Comparison of ENCODE assay signal across 10 mouse cellular contexts in the genomic region with DNA sequence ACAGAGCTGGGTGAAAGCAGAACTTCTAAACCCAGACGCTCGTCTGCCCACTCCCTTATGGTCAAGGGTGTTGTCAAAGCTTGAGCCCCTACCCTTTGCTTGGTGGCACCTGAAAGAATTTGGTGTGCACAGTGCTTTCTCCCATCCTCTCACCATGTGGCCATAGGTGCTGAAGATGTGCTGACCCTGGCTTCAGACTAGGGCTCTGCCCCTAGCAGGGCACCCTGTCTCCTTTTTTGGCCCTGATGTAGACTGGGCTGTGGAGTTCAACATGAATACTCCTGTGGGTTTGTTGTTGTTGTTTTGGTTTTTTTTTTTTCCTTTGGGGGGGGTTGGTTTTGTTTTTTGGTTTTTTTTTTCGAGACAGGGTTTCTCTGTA. TPM values are rescaled to one million over a fixed set of nuclear protein-coding genes. Genes with fewer than 3 reads are reported as not detected.
DNase-seq lines count a peak whose midpoint lies in the region; ATAC-seq lines count a peak whose summit lies in the region.
"Had no signal": no experiment of that assay in that cellular context is flagged by ENCODE, and none has a peak within 500 bp of the region (broad histone marks: within the 10 kb centered on the region; RNA-seq: fewer than 3 reads in every experiment).

No protein-coding gene starts in this region.

- 29% methylated on average over 3 of the region's 3 CpGs for WGBS in kidney, embryonic 14.5 days
- 22% methylated on average over 3 of the region's 3 CpGs for WGBS in kidney, embryonic 16.5 days
- 24% methylated on average over 3 of the region's 3 CpGs for WGBS in embryonic facial prominence, embryonic 12.5 days
- WGBS in forebrain, embryonic 16.5 days, result 27% methylated on average over 3 of the region's 3 CpGs
- 23% methylated on average over 3 of the region's 3 CpGs for WGBS in midbrain, embryonic 14.5 days

- no peak overlapping the region for H3K27ac ChIP-seq in kidney, embryonic 14.5 days (ENCODE audit: low read depth, low read length)
- H3K27ac ChIP-seq in kidney, embryonic 16.5 days (ENCODE audit: low read length), result no peak overlapping the region
- no peak overlapping the region for H3K27ac ChIP-seq in embryonic facial prominence, embryonic 12.5 days
- no peak overlapping the region for H3K27ac ChIP-seq in forebrain, embryonic 16.5 days (ENCODE audit: low read length)
- H3K27ac ChIP-seq in midbrain, embryonic 14.5 days (replicated peaks; ENCODE audit: low read depth, low read length), result 0 out of 2 replicates have a peak overlapping the region, but pooled peaks have one; percentile 4

- peaks cover 15% of the 10 kb centered on the region for H3K9me3 ChIP-seq in kidney, embryonic 14.5 days (ENCODE audit: control insufficient read depth, low read length)
- peaks cover 17% of the 10 kb centered on the region for H3K9me3 ChIP-seq in kidney, embryonic 16.5 days (ENCODE audit: low read length)
- peaks cover 15% of the 10 kb centered on the region for H3K9me3 ChIP-seq in embryonic facial prominence, embryonic 12.5 days
- H3K9me3 ChIP-seq in forebrain, embryonic 16.5 days (ENCODE audit: control insufficient read depth, low read length), result peaks cover 9% of the 10 kb centered on the region
- peaks cover 14% of the 10 kb centered on the region for H3K9me3 ChIP-seq in midbrain, embryonic 14.5 days (ENCODE audit: control insufficient read depth, low read length)

- no peak overlapping the region for H3K4me3 ChIP-seq in kidney, embryonic 14.5 days (ENCODE audit: low read length)
- H3K4me3 ChIP-seq in kidney, embryonic 16.5 days (ENCODE audit: low read length), result no peak overlapping the region
- no peak overlapping the region for H3K4me3 ChIP-seq in embryonic facial prominence, embryonic 12.5 days
- no peak overlapping the region for H3K4me3 ChIP-seq in forebrain, embryonic 16.5 days (replicated peaks; ENCODE audit: low read length)
- no peak overlapping the region for H3K4me3 ChIP-seq in midbrain, embryonic 14.5 days (replicated peaks; ENCODE audit: low read depth, low read length)

- no peaks in the 10 kb centered on the region for H3K4me1 ChIP-seq in kidney, embryonic 14.5 days (ENCODE audit: control insufficient read depth, insufficient read depth, low read length)
- no peaks in the 10 kb centered on the region for H3K4me1 ChIP-seq in kidney, embryonic 16.5 days (ENCODE audit: insufficient read depth, low read length)
- no peaks in the 10 kb centered on the region for H3K4me1 ChIP-seq in embryonic facial prominence, embryonic 12.5 days
- peaks cover 2% of the 10 kb centered on the region; the same call in 1 of the 2 replicates for H3K4me1 ChIP-seq in forebrain, embryonic 16.5 days (replicated peaks; ENCODE audit: control insufficient read depth, insufficient read depth, low read length)
- H3K4me1 ChIP-seq in midbrain, embryonic 14.5 days (ENCODE audit: control insufficient read depth, insufficient read depth, low read length), result no peaks in the 10 kb centered on the region

- intact Hi-C loops in left cerebral cortex, postnatal 10 days (cut with DNase I), result no loop called here

- no peaks in the 10 kb centered on the region for H3K36me3 ChIP-seq in kidney, embryonic 14.5 days (ENCODE audit: control insufficient read depth, insufficient read depth, low read length)
- peaks cover 8% of the 10 kb centered on the region; the same call in 1 of the 2 replicates for H3K36me3 ChIP-seq in kidney, embryonic 16.5 days (ENCODE audit: insufficient read depth, low read length)
- H3K36me3 ChIP-seq in embryonic facial prominence, embryonic 12.5 days, result no peaks in the 10 kb centered on the region
- peaks cover 35% of the 10 kb centered on the region for H3K36me3 ChIP-seq in forebrain, embryonic 16.5 days (ENCODE audit: control insufficient read depth, insufficient read depth)
- peaks cover 59% of the 10 kb centered on the region for H3K36me3 ChIP-seq in midbrain, embryonic 14.5 days (ENCODE audit: control insufficient read depth, insufficient read depth, low read length)

- H3K4me2 ChIP-seq in kidney, embryonic 14.5 days (replicated peaks; ENCODE audit: low read depth, low read length), result no peak overlapping the region
- no peak overlapping the region for H3K4me2 ChIP-seq in kidney, embryonic 16.5 days (replicated peaks; ENCODE audit: low read depth, low read length)
- peak overlapping the region; percentile 40; the same call in 1 of the 2 replicates for H3K4me2 ChIP-seq in embryonic facial prominence, embryonic 12.5 days (replicated peaks)
- H3K4me2 ChIP-seq in forebrain, embryonic 16.5 days (ENCODE audit: low read length), result no peak overlapping the region
- no peak overlapping the region for H3K4me2 ChIP-seq in midbrain, embryonic 14.5 days (ENCODE audit: low read length)

- H3K27me3 ChIP-seq in kidney, embryonic 14.5 days (ENCODE audit: control insufficient read depth, insufficient read depth, low read length), result no peaks in the 10 kb centered on the region
- no peaks in the 10 kb centered on the region for H3K27me3 ChIP-seq in kidney, embryonic 16.5 days (ENCODE audit: insufficient read depth, low read length)
- no peaks in the 10 kb centered on the region for H3K27me3 ChIP-seq in embryonic facial prominence, embryonic 12.5 days
- H3K27me3 ChIP-seq in forebrain, embryonic 16.5 days (replicated peaks; ENCODE audit: control insufficient read depth, insufficient read depth, low read length), result no peaks in the 10 kb centered on the region
- H3K27me3 ChIP-seq in midbrain, embryonic 14.5 days (ENCODE audit: control insufficient read depth, insufficient read depth, low read length), result no peaks in the 10 kb centered on the region

- ATAC-seq in kidney, embryonic 14.5 days (ENCODE audit: low FRiP score, low TSS enrichment), result 0 out of 2 replicates have a peak, but pooled peaks have one; percentile 6
- ATAC-seq in kidney, embryonic 16.5 days (ENCODE audit: low FRiP score, low TSS enrichment), result no peak
- no peak for ATAC-seq in embryonic facial prominence, embryonic 12.5 days (ENCODE audit: insufficient number of reproducible peaks, insufficient read depth, low FRiP score, low TSS enrichment)
- peak; percentile 21 for ATAC-seq in forebrain, embryonic 16.5 days
- ATAC-seq in midbrain, embryonic 14.5 days (ENCODE audit: low FRiP score, low TSS enrichment), result peak; percentile 16; the same call in 1 of the 2 replicates

- no peak for DNase-seq in midbrain, embryonic 14.5 days
- no peak for DNase-seq in left cerebral cortex, postnatal 10 days (ENCODE audit: extremely low spot score in 1 of 2, low spot score in 2 of 2)
- no peak for DNase-seq in kidney, adult 9 months
- no peak for DNase-seq in adrenal gland, adult (ENCODE audit: inconsistent age in 2 of 2, low spot score in 1 of 2)

- H3K9ac ChIP-seq in kidney, embryonic 14.5 days (ENCODE audit: low read depth, low read length), result no peak overlapping the region
- H3K9ac ChIP-seq in kidney, embryonic 16.5 days (replicated peaks; ENCODE audit: low read length), result no peak overlapping the region
- no peak overlapping the region for H3K9ac ChIP-seq in embryonic facial prominence, embryonic 12.5 days
- H3K9ac ChIP-seq in forebrain, embryonic 16.5 days (replicated peaks; ENCODE audit: low read depth, low read length), result no peak overlapping the region
- no peak overlapping the region for H3K9ac ChIP-seq in midbrain, embryonic 14.5 days (replicated peaks; ENCODE audit: low read length)

RNA-seq across cellular contexts. Expression of a gene that starts 0.6 kb away (rescaled TPM):
- polyA plus RNA-seq in kidney, embryonic 14.5 days (2014; fragmentation: Nextera tagmentation; extraction: Ambion mirVana), result 24.2 and 35.7 TPM in 2 replicates
- polyA plus RNA-seq in kidney, embryonic 16.5 days (2015; fragmentation: Nextera tagmentation; extraction: Ambion mirVana), result 43.7 and 44.4 TPM in 2 replicates
- 42.2 and 42.7 TPM in 2 replicates for polyA plus RNA-seq in embryonic facial prominence, embryonic 12.5 days (2016; fragmentation: Nextera tagmentation; extraction: Ambion mirVana)
- polyA plus RNA-seq in forebrain, embryonic 16.5 days (2015; fragmentation: Nextera tagmentation; extraction: Ambion mirVana), result 43.9 and 48.3 TPM in 2 replicates
- polyA plus RNA-seq in midbrain, embryonic 14.5 days (2014; fragmentation: Nextera tagmentation; extraction: Ambion mirVana), result 42.0 and 48.2 TPM in 2 replicates
- total RNA-seq in left cerebral cortex, postnatal 10 days (2021), result 10 to 100 TPM; 75.4 to 77.6 TPM

RNA-seq across cellular contexts. Expression of a gene that starts 11.5 kb away (rescaled TPM):
- polyA plus RNA-seq in kidney, embryonic 14.5 days (2014; fragmentation: Nextera tagmentation; extraction: Ambion mirVana), result 1.2 and 1.9 TPM in 2 replicates
- 4.8 and 11.2 TPM in 2 replicates for polyA plus RNA-seq in kidney, embryonic 16.5 days (2015; fragmentation: Nextera tagmentation; extraction: Ambion mirVana)
- 147 and 201 TPM in 2 replicates for polyA plus RNA-seq in embryonic facial prominence, embryonic 12.5 days (2016; fragmentation: Nextera tagmentation; extraction: Ambion mirVana)
- polyA plus RNA-seq in forebrain, embryonic 16.5 days (2015; fragmentation: Nextera tagmentation; extraction: Ambion mirVana), result 1,828 and 2,004 TPM in 2 replicates
- 2,028 and 2,035 TPM in 2 replicates for polyA plus RNA-seq in midbrain, embryonic 14.5 days (2014; fragmentation: Nextera tagmentation; extraction: Ambion mirVana)
- total RNA-seq in left cerebral cortex, postnatal 10 days (2021), result 1,000 to 10,000 TPM; 1,287 to 1,390 TPM

RNA-seq across cellular contexts. Expression of a gene that starts 15.9 kb away (rescaled TPM):
- not detected in 2 replicates for polyA plus RNA-seq in kidney, embryonic 14.5 days (2014; fragmentation: Nextera tagmentation; extraction: Ambion mirVana)
- not detected in 2 replicates for polyA plus RNA-seq in kidney, embryonic 16.5 days (2015; fragmentation: Nextera tagmentation; extraction: Ambion mirVana)
- 0.15 and 0.17 TPM in 2 replicates for polyA plus RNA-seq in embryonic facial prominence, embryonic 12.5 days (2016; fragmentation: Nextera tagmentation; extraction: Ambion mirVana)
- 0.09 and 0.12 TPM in 2 replicates for polyA plus RNA-seq in forebrain, embryonic 16.5 days (2015; fragmentation: Nextera tagmentation; extraction: Ambion mirVana)
- polyA plus RNA-seq in midbrain, embryonic 14.5 days (2014; fragmentation: Nextera tagmentation; extraction: Ambion mirVana), result 0.24 and 0.28 TPM in 2 replicates
- not detected for total RNA-seq in left cerebral cortex, postnatal 10 days (2021)
- total RNA-seq: adrenal gland, adult 2 months; heart, postnatal 4 days had no signal
- polyA plus RNA-seq: adrenal gland, adult 2 months had no signal

RNA-seq across cellular contexts. Expression of a gene that starts 49.2 kb away (rescaled TPM):
- polyA plus RNA-seq in kidney, embryonic 14.5 days (2014; fragmentation: Nextera tagmentation; extraction: Ambion mirVana), result 115 and 157 TPM in 2 replicates
- 168 and 175 TPM in 2 replicates for polyA plus RNA-seq in kidney, embryonic 16.5 days (2015; fragmentation: Nextera tagmentation; extraction: Ambion mirVana)
- polyA plus RNA-seq in embryonic facial prominence, embryonic 12.5 days (2016; fragmentation: Nextera tagmentation; extraction: Ambion mirVana), result 172 and 186 TPM in 2 replicates
- polyA plus RNA-seq in forebrain, embryonic 16.5 days (2015; fragmentation: Nextera tagmentation; extraction: Ambion mirVana), result 283 and 303 TPM in 2 replicates
- 254 and 294 TPM in 2 replicates for polyA plus RNA-seq in midbrain, embryonic 14.5 days (2014; fragmentation: Nextera tagmentation; extraction: Ambion mirVana)
- 100 to 1,000 TPM; 498 to 558 TPM for total RNA-seq in left cerebral cortex, postnatal 10 days (2021)

RNA-seq across cellular contexts. Expression of a gene that starts 54.9 kb away (rescaled TPM):
- 36.2 and 43.2 TPM in 2 replicates for polyA plus RNA-seq in kidney, embryonic 14.5 days (2014; fragmentation: Nextera tagmentation; extraction: Ambion mirVana)
- polyA plus RNA-seq in kidney, embryonic 16.5 days (2015; fragmentation: Nextera tagmentation; extraction: Ambion mirVana), result 59.4 and 65.9 TPM in 2 replicates
- polyA plus RNA-seq in embryonic facial prominence, embryonic 12.5 days (2016; fragmentation: Nextera tagmentation; extraction: Ambion mirVana), result 62.1 and 66.6 TPM in 2 replicates
- 52.3 and 54.4 TPM in 2 replicates for polyA plus RNA-seq in forebrain, embryonic 16.5 days (2015; fragmentation: Nextera tagmentation; extraction: Ambion mirVana)
- polyA plus RNA-seq in midbrain, embryonic 14.5 days (2014; fragmentation: Nextera tagmentation; extraction: Ambion mirVana), result 33.6 and 37.0 TPM in 2 replicates
- total RNA-seq in left cerebral cortex, postnatal 10 days (2021), result 10 to 100 TPM; 38.3 to 38.6 TPM

Comparison
In these comparisons a context has a peak if more than half of its experiments do, and no peak if none do; other contexts are left out.
1. ATAC-seq: peak in kidney, embryonic 14.5 days (single experiment), forebrain, embryonic 16.5 days (single experiment) and midbrain, embryonic 14.5 days (single experiment); none in kidney, embryonic 16.5 days (single experiment) and embryonic facial prominence, embryonic 12.5 days (single experiment).
2. RNA of a gene that starts 11.5 kb away (polyA plus RNA-seq): 2,028 to 2,035 TPM in midbrain, embryonic 14.5 days, 1,828 to 2,004 TPM in forebrain, embryonic 16.5 days and 147 to 201 TPM in embryonic facial prominence, embryonic 12.5 days; 4.8 to 11.2 TPM in kidney, embryonic 16.5 days and 1.2 to 1.9 TPM in kidney, embryonic 14.5 days; every median in the first group is over 10 times any median in the second.